Mouse (Mus musculus) CD8-positive naive resting alpha-beta T cell, adult 2 months (primary cell): ENCODE measurements around the gene Mark2.
"Not testable (repeated sequence)": the region's sequence is repeated elsewhere in the genome, so short reads cannot be mapped to it uniquely, and the experiment has no call there.

Experiments used
- DNase-seq, 2 experiments: peaks; one replicate each; pipeline ENCODE4 v3.0.0; 2022; ENCODE audit warnings: low read depth in 2 of 2, low spot score in 2 of 2

Gene Mark2

DNA sequence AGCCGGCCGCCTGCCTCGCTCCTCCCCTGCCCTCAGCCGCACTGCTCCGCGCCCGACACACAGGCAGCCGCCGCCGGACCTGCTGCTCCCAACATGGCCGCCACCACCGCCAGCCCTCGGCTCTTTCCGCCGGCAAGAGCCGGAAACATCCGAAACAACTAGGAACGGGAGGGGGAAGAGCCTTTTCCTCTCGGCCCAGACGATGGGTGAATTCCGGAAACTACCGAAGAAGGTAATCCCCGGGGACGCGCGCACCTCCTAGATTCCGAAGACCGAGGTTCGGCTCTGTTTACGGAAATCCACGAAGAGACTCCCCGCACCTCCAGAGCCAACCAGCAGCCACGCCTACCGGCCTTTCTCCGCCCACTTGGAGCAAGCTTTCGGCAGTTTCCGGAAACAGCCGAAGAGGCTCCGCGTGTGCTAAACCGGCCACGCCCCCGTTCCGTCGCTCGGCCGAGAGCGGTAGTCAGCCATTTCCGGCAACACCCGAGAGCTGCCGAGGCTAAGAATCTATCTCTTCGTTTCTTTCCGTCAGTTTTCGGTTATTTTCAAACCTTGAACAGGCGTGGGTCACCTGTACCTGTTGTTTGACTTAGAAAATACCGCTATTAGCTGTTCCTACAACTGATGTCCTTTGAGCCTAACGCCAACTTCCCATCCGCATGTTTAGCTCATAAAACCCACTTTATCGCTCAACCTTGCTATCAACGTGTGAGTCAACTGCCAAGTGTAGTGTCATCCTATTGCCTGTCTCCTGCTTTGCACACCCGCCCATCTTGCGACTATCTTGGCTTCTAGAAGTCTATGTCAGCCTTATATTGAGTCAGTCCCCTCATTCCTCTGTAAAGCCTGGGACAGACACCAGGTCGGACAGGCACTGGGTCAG is at the start of gene Mark2:
Gene Mark2 (minus strand): TSS at position 349 of the 886 bp plus-strand sequence.
- peak; percentile 99 for DNase-seq

DNA sequence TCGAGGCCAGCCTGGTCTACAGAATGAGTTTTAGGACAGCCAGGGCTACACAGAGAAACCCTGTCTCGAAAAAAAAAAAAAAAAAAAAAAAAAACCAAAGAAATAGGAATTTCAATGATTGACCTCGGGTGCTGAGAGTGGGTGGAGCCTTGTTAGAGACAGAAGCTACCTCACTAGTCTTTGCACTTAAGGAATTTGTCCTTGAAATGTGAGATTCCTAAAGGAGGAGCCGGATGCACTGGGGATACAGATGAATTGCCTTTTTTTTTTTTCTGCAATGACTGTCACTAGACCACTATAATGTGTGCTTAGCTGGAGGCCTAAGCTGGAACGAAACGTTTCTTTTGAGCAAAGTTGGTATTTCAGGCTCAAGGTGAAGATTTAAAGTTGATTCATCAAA is 46.8 kb upstream of the Mark2 start:
- DNase-seq: no peak

DNA sequence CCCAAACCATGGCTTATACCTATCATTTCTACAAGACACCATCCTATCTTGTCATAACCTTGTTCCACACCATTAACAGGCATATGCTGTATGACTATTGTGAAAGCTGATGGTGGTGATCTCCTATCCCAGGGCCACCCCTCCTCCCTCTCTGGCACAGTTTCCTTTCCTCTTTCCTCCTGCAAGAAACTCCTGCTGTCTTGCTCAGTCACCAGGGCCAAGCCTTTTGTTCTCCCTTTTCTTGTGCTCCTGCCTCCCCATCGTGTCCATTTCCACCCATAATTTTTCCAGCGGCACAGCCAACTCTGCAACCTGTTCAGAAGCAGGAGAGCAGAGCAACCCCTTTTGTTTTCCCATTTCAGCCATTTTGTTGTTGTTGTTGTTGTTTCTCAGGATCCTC is 44.4 kb upstream of the Mark2 start:
- DNase-seq: no peak

- peak; percentile 88 to 97 for DNase-seq
Observed at GRCm38 (mm10) chr19:7382903-7383865, 41.5 kb upstream of the Mark2 start, which contains the start of gene Spindoc. Gene Spindoc, minus strand, starts transcription at chr19:7382994.

DNA sequence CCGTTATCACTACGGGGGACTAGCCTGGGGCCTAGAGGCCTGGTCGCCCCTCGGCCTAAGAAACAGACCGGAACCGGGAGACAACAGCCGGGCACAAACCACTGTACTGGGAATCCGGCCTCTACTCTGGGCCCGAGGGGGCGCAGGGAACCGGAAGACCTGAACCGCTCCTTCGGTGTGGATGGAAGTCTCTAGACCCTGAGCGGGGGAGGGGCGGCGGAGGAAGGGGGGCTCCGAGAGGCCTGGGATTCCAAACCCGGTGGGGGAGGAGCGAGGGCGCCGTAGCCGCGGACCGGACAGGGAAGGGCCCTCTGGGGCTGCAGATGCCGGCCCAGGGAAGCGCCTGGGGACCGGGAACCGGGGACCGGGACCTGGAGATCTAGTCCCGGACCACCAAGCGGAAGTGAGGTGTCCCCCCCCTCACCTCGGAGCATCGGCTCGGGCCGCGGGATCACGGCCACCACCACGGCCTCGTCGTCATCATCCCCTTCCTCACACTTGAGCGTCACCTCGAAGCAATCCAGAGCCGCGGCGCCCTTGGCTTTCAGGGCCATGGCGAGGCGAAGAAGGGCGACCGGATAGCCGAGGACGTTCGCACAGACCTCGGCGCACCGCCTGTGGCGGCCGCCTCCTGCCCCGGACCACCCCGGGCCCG is 40.7 kb upstream of the Mark2 start:
- peak; percentile 19 to 35 for DNase-seq

DNA sequence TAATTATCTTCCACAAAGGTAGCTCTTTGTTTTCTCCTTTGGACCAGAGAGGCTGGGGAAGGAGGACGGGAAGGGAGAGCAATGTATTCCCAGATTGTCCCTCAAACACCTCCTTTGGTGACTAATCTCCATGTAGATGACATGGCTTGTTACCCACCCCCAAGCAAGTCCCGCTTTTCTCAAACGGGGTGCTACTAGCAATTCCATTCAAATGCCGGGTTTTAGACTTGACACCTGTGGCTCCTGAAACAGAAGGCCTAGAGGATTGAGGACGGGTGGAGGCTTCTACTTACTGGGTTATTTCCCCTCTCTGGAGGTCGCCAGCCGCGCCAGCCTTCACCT is 40.2 kb upstream of the Mark2 start:
- DNase-seq: no peak

GRCm38 (mm10) chr19:7377639-7378038 is 36.0 kb upstream of the Mark2 start:
- no peak for DNase-seq

- DNase-seq: no peak
Observed at GRCm38 (mm10) chr19:7374491-7374890, 32.8 kb upstream of the Mark2 start.

- not testable (repeated sequence) for DNase-seq
Observed at GRCm38 (mm10) chr19:7369469-7369868, 27.8 kb upstream of the Mark2 start.

DNA sequence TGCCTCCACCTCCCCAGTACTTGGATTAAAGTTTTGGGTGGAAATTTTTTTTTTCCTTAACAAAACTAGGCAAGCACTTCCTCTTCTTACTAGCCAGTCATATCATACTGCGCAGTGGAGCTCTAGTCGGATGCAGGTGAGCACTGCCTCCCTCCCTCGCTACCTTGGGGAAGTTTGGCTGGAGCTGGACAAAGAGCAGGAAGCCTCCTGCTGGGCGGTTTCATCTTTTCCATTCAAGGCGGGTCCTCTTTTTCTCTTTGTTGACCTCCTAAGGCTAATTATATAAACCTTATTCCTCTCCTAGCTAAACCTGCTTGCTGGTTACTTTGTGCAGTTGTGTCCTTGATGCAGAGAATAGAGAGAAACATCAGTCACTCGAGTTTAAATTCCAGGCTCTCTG is 12.0 kb upstream of the Mark2 start:
- DNase-seq: no peak

GRCm38 (mm10) chr19:7352809-7353495 is 11.3 kb upstream of the Mark2 start:
- DNase-seq: no peak

DNA sequence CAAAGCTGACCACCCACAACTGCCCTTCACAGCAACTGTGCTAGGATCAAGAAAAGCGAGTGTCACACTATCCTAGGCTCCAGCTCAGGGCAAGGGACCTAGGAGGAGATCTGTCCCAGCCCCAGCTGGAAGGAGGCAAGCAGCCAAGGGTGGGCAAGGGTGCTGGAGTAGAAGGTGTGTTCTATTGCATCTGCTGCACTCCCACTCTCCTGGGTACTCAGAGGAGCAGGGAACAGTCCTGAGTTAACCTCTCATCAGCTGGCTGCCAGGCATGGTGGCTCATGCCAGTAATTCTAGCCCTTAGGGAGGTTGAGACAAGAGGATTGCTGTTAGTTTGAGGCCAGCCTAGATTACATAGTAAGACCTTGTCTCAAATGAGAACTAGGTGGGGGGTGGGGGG is 8.3 kb upstream of the Mark2 start:
- no peak for DNase-seq

DNA sequence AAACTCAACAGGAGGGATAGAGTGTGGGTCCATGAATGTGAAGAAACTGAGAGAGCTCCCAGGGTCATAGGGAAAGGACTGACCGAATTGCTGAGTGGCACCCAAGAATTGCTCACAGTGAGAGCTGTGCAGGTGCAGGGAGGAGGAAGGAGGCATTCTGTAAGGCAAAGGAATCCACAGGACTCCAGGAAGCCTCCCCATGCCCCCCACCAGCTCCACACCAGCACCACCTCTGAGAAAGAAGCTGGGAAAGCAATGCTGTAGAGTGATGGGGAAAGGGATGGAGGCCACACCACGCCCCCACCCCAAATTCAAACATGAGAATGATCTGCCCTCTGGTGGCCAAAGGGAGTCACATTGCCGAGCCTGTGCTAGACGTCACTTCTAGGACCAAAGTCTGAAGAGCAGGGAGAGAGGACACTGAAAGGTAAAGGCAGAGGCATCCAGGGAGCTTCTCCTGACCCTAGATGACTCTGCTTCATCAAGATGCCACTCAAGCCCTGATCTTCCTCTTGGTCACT is 3.6 kb upstream of the Mark2 start:
- DNase-seq: peak in 1 of 2 experiments; percentile 26

DNA sequence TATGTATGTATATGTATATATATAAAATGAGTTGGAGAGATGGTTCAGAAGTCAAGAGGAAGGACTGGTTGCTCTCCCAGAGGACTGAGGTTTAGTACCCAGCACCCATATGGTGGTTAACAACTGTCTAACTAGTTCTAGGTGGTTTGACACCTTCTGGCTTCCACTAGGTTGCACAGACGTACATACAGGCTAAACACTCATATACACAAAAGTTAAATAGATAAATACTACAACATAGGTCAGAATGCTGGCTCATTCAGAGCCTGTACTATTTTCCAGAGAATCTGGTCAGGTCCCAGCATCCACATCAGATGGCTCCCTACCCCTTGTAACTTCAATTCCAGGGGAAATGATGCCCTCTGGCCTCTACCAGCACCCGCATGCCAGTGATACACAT is 986 bp upstream of the Mark2 start:
- no peak for DNase-seq

GRCm38 (mm10) chr19:7340780-7341475 is 732 bp downstream of the Mark2 start:
- peak in 1 of 2 experiments; percentile 14 for DNase-seq

GRCm38 (mm10) chr19:7340371-7340779 is 1.3 kb downstream of the Mark2 start:
- no peak for DNase-seq

DNA sequence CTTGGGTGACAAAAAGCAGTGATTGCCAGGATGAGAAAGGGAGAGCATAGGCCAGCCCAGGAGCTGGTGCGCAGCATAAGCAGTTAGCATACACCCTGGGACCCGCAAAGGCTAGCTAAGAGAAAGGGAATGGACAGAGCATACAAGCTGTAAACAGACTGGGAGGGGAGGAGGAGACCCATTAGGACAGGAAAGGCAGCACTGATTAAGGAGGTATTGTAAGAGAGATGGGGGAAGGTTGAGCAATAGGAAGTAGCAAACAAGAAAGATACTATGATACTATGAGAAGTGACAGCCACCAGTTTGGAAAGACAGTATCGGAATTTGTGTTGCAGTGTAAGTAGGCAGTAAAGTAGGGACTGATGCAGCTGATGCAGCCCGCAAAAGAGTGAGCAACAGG is 1.8 kb downstream of the Mark2 start:
- no peak for DNase-seq

DNA sequence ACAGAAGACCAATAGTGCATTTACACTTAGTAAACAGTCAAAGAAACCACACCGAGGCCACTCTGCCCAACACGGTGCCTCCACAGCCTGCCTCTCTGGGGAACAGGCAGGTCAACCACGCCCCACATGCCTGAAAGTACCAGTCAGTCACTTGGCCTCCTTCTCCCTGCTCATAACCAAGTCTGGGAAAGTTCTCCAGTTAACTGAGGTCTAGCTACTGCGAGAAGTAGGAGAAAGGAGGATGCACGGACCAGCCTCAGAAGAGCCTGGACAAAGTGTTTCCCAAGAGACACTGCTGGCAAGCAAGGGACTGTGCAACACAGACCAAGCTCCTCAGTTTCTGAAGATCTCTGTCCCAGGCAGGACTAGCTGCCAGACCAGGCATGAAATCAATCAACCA is 2.6 kb downstream of the Mark2 start:
- DNase-seq: no peak

DNA sequence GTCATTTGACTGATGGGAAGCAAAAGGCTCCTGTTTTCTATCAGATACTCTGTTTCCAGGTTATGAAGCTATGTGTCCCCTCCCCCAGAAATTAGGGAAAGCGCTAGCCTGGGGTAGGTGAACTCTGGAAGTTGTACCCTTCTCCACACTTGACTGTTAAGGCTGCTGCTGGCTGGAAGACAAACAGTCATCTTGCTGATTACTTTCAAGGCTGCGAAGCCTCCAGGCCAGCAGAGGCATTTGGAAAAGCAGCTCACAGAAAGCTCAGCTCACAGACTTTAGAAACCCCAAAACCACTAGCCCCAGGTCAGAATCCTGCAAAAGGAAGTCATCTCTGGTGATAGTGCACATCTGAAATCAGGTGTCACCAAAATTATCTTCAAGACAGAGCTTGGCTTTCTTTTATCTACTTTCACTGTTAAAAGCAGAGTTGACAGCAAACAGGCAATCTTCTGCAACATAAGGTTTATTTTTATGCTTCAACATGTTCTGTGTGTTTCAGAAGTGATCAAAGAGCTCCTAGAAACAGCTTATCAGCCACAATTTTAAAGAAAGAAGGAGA is 3.8 kb downstream of the Mark2 start:
- no peak for DNase-seq

DNA sequence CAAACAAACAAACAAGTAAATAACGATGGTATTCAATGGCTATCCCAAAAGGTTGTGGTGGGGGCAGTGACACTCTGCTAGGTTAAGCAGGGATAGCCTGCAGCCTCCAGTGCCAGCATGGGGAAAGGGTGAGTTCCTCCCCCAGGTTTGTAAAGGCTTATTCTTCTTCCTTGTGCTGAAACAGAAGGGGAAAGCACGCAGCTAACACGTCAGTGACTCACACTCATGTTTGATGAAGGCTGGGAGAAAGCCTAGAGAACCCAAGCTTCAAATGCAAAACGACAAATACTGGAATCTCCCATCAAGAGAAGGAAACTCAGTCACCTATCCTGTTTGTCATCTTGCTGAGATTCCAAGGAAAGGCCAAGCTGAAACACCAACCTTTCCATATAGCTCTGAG is 6.0 kb downstream of the Mark2 start:
- DNase-seq: no peak
